Mouse (Mus musculus) adrenal gland (tissue): ENCODE results near the gene Fam69b.
"Not testable (repeated sequence)": the region's sequence is repeated elsewhere in the genome, so short reads cannot be mapped to it uniquely, and the experiment has no call there.

ENCODE experiments used
- intact Hi-C: fragments of 180-260 bp; cut with DNase I; formaldehyde crosslinking; loops from one replicate; pipeline ENCODE4 v1.15.1; 2025
- microRNA-seq, 2 experiments: library from miRNA; unstranded; fragments of <30 nt; microRNA quantifications; one replicate each; pipeline ENCODE4; 2019

Fam69b gene

DNA sequence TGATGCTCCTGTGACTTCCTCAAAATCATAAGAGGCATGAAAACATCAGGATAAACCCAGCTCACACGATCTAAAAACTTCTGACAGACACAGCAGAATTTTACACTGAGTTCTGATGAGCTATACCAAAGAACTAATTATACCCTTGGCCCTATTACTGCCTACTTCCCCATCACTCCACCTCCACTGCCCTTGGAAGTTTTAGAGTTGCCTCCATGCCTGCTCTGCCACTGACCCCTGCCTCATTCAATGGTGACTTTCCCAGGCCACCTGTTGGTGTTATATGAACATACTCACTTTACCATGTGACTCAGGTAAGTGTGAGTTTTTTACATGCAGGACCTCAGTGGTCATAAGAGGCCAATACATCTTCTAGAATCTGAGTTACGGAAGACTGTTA is 29.2 kb downstream of the Fam69b start:
- intact Hi-C loops = no loop called here

DNA sequence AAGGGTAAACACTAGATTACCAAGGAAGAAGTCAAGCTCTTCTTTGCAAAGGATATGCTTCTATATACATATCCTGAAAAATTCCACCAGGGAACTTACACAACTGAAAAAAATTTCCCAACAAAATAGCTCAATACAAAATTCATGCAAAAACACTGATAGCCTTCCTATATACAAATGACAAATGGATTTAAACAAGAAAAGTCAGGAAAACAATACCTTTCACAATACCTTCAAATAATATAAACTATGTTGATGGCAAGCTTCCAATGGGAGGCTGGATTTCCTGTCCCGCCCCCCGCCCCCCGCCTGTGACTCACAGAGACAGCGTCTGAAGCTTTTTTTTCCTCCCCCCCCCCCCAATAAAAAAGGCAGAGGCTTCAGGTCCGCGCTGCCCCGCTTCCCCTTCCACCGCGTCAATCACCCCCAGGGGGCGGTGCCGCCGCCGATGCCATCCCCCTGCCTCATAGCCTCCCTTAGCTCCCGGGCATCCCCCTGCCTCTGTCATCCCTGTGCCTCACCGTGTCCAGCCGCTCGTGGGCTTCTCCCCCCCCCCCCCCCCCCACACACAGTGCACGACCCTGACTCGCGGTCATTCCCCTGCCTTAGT is 33.0 kb downstream of the Fam69b start:
- intact Hi-C loops = no loop called here

DNA sequence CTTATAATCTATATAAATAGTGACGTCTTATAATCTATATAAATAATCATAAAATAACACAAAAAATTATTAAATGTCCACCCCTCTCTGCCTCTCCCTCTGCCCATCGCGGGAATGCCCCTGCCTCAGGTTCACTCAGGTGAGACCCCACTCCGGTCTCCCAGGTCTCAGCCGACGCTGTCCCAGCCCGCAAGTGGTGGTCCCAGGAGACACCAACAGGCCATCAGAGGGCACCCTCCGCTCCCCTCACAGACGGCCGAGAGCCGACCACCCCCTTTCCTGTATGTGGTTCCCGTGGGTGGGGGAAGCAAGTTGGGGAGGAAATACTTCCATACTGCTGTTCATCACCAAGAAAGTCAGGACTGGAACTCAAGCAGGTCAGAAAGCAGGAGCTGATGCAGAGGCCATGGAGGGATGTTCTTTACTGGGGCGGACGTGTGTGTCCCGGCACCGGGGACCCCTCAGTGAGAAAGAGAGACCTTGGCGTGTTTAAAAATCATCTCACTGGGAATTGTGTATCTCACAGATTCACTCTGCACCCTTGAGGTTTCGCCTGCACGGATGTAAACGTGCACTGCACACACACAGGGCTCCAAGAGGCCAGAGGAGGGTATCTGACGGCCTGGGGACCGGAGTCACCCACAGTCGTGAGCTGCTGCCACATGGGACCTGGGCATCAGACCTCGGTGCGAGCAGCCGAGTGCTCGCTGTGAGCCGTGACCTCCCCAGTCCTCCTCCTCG is 33.7 kb downstream of the Fam69b start:
- intact Hi-C loops = no loop called here

DNA sequence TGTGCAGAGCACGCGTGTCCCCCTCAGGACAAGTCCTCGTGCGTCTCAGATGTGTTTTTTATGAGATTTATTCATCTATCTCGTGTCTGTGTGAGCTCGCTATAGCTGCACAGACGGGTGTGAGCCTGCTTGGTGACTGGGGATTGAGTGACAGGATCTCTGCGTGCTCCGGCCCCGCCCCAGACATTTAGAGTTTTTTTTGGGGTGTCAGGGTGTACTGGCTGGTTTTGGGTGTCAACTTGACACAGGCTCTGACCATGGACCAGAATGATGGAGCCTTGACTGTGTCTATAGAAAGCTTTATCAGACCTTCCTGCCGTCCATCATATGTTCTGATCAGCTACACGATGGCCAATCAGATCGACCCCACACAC is 34.2 kb downstream of the Fam69b start:
- intact Hi-C loops = no loop called here

DNA sequence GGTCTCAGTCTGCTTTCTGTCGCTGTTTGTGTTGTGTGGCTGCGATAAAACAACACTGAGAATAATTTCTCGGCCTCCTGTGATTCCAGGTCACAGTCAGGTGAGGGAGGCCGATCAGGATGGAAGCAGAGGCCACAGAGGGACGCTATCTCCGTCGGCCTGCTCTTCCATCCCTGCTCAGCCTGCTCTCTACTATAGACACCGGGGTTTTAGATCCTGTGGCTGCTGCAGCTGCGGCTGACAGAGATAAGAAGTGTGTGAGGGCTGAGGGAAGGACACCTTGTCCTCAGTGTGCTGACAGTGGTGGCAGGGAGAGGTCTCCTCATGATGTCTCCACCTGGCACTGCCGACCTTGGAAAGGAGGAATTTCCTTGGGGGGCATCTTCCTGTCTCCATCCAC is 34.9 kb downstream of the Fam69b start:
- intact Hi-C loops = no loop called here

DNA sequence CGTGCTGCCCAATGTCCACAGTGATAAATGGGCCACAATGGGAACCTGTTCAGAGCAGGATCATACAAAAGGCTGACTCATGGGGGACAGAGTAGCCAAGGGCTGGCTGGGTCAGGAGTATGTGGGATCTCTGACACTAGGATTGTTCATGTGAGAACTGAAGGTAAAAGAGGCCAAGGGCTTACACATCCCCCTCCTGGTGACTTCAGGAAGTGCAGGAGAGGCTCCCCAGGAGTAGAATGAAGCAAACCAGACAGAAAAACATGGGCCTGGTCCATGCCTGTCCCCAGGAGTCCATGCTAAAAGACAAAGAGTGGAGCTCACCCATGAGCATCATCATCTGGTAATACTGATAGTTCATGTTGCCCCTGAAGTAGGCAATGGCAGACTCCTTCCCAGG is 35.3 kb downstream of the Fam69b start:
- intact Hi-C loops = not testable (repeated sequence)

DNA sequence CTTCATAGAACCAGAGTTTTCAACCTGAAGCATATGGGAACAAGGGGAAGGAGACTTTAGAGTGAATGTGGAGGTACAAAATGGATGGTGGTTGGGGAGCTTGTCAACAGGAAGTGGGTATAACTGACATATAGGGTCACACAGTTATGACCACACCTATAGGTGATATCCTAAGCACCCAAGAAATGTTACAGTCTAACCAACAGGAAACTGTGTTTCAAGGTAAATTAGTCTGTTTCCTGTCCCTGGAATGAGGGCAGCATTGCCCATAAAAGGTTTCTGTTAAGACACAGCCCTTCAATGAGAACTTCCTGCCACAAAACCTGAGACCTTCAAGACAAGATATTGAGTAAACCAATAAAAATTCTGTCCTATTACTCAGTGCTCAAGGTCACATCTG is 40.5 kb downstream of the Fam69b start:
- intact Hi-C loops = no loop called here

DNA sequence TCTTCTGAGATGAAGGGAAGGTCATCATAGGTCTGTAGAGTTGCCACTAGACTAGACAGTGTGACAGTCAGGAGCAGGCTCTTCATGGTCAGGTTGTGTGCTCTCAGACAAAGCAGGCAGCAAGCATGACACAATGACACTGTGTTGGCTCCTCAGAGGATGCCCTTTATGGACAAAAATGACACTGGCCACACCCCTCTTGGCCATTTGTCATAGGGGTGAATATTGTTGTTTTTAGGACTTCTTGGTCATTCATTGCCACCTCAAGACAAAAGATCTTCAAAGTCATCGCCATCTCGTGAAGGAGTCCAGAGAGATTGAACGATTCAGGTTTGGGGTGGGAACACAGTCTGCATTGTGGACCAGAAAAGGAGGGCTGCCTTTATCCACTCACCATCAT is 42.9 kb downstream of the Fam69b start, which contains the start of gene Lcn4:
Lcn4 (minus strand) TSS at position 101 of the 400 bp plus-strand sequence.
- intact Hi-C loops = no loop called here

Small RNA genes lying within 50 kb of the gene (microRNA-seq; reads per million reads assigned to microRNA genes)
- gene Mir126a = 1.4 to 2.1 reads per million in 2 experiments
- 0 reads per million in 2 experiments for gene Mir126b
